Mouse (Mus musculus) CH12.LX (cell line): Measurements from ENCODE around the gene Fbxw11. TPM values are rescaled to one million over a fixed set of nuclear protein-coding genes. Genes with fewer than 3 reads are reported as not detected.

Experiments used
- DNase-seq: peaks from one replicate; pipeline ENCODE4 v3.0.0-alpha.2; 2013; ENCODE audit errors: extremely low read depth
- H3K27ac ChIP-seq: 2 replicates; pipeline ENCODE4 v1.5.1; 2012; ENCODE audit warnings: low read depth, mild to moderate bottlenecking, control low read depth, moderate library complexity; ENCODE audit not compliant: insufficient read depth
- H3K27me3 ChIP-seq: replicated peaks from 2 replicates; pipeline ENCODE3; 2012; ENCODE audit warnings: inconsistent platforms
- H3K36me3 ChIP-seq, 2 experiments: replicated peaks in 1 of 2; 2 replicates each; pipeline versions ENCODE3 to v1.6.1; 2012; ENCODE audit warnings: inconsistent platforms in 1 of 2, low read length in 1 of 2, mild to moderate bottlenecking in 1 of 2, mixed read lengths in 1 of 2, moderate library complexity in 1 of 2; ENCODE audit not compliant: control insufficient read depth in 1 of 2, insufficient read depth in 1 of 2
- H3K4me1 ChIP-seq, 2 experiments: 2 replicates each; pipeline ENCODE4 v1.6.1; 2012; ENCODE audit warnings: inconsistent platforms in 1 of 2, moderate library complexity in 1 of 2; ENCODE audit not compliant: insufficient read depth in 2 of 2, control insufficient read depth in 1 of 2
- H3K4me2 ChIP-seq: 2 replicates; pipeline ENCODE4 v1.6.1; 2012; ENCODE audit warnings: low read depth, mild to moderate bottlenecking, control low read depth; ENCODE audit not compliant: poor library complexity, insufficient read depth, severe bottlenecking
- H3K4me3 ChIP-seq, 3 experiments: fragments of 150-350 bp in 1 of 3; sonication (generic) in 1 of 3; replicated peaks in 1 of 3; 2 replicates each; pipeline versions ENCODE3 to v1.5.1; 2011 to 2012; ENCODE audit warnings: low read depth in 2 of 3, low read length in 2 of 3, mild to moderate bottlenecking in 2 of 3, moderate library complexity in 2 of 3, control low read depth in 1 of 3, improper control_type of control experiment in 1 of 3, inconsistent platforms in 1 of 3, mixed read lengths in 1 of 3; ENCODE audit not compliant: poor library complexity in 1 of 3
- H3K79me2 ChIP-seq: replicated peaks from 2 replicates; pipeline ENCODE4 v1.6.1; 2012; ENCODE audit warnings: mild to moderate bottlenecking, moderate library complexity; ENCODE audit not compliant: control insufficient read depth, poor library complexity, insufficient read depth, severe bottlenecking; ENCODE audit errors: extremely low read depth
- H3K9ac ChIP-seq: 2 replicates; pipeline ENCODE4 v1.6.1; 2012; ENCODE audit warnings: low read depth, mild to moderate bottlenecking, control low read depth, moderate library complexity; ENCODE audit not compliant: insufficient read depth
- H3K9me3 ChIP-seq: replicated peaks from 2 replicates; pipeline ENCODE3; 2012; ENCODE audit warnings: low read length, inconsistent platforms, mixed read lengths
- CHD2 ChIP-seq: IDR thresholded peaks from 2 replicates; pipeline ENCODE4 v1.6.1; 2011; ENCODE audit warnings: low read length, improper control_type of control experiment
- CTCF ChIP-seq, 2 experiments: IDR thresholded peaks in 1 of 2; conservative IDR thresholded peaks in 1 of 2; 2 replicates each; pipeline ENCODE4 v1.5.1; 2011 to 2012; ENCODE audit warnings: low read depth in 2 of 2, low read length in 2 of 2, improper control_type of control experiment in 1 of 2, inconsistent platforms in 1 of 2, mild to moderate bottlenecking in 1 of 2, moderate library complexity in 1 of 2
- E2F4 ChIP-seq: IDR thresholded peaks from 2 replicates; pipeline ENCODE4 v1.6.1; 2011; ENCODE audit warnings: low read depth, low read length, improper control_type of control experiment; ENCODE audit not compliant: insufficient replicate concordance
- EP300 ChIP-seq: IDR thresholded peaks from 2 replicates; pipeline ENCODE4 v1.6.1; 2011; ENCODE audit warnings: low read length, improper control_type of control experiment
- HCFC1 ChIP-seq: IDR thresholded peaks from 2 replicates; pipeline ENCODE4 v1.6.1; 2012; ENCODE audit warnings: low read depth, mild to moderate bottlenecking, inconsistent platforms, low read length, improper control_type of control experiment
- KAT2A ChIP-seq: IDR thresholded peaks from 2 replicates; pipeline ENCODE4 v1.6.1; 2012; ENCODE audit warnings: low read length, improper control_type of control experiment, inconsistent platforms; ENCODE audit not compliant: insufficient replicate concordance
- MAZ ChIP-seq: IDR thresholded peaks from 2 replicates; pipeline ENCODE4 v1.6.1; 2012; ENCODE audit warnings: low read depth, mild to moderate bottlenecking, inconsistent platforms, low read length, improper control_type of control experiment, moderate library complexity
- MEF2A ChIP-seq: IDR thresholded peaks from 2 replicates; pipeline ENCODE4 v1.6.1; 2014; ENCODE audit warnings: low read depth, mild to moderate bottlenecking, inconsistent platforms, low read length, improper control_type of control experiment, borderline replicate concordance
- MXI1 ChIP-seq: IDR thresholded peaks from 2 replicates; pipeline ENCODE4 v1.6.1; 2011; ENCODE audit warnings: mild to moderate bottlenecking, low read depth, low read length, improper control_type of control experiment
- PAX5 ChIP-seq: IDR thresholded peaks from 2 replicates; pipeline ENCODE4 v1.6.1; 2012; ENCODE audit warnings: low read length, inconsistent platforms, mixed read lengths
- POLR2AphosphoS2 ChIP-seq: IDR thresholded peaks from 2 replicates; pipeline ENCODE4 v1.6.1; 2011; ENCODE audit warnings: low read depth, low read length, improper control_type of control experiment
- RAD21 ChIP-seq: IDR thresholded peaks from 2 replicates; pipeline ENCODE4 v1.6.1; 2011; ENCODE audit warnings: low read depth, mild to moderate bottlenecking, low read length, improper control_type of control experiment, moderate library complexity
- SIN3A ChIP-seq: IDR thresholded peaks from 2 replicates; pipeline ENCODE4 v1.6.1; 2012; ENCODE audit warnings: low read length, improper control_type of control experiment, inconsistent platforms
- SMC3 ChIP-seq: IDR thresholded peaks from 2 replicates; pipeline ENCODE4 v1.6.1; 2011; ENCODE audit warnings: low read depth, low read length, improper control_type of control experiment
- TBP ChIP-seq: conservative IDR thresholded peaks from 2 replicates; pipeline ENCODE4 v1.6.1; 2011; ENCODE audit warnings: low read depth, low read length, improper control_type of control experiment
- TCF12 ChIP-seq: IDR thresholded peaks from 2 replicates; pipeline ENCODE4 v1.6.1; 2014; ENCODE audit warnings: low read depth, mild to moderate bottlenecking, inconsistent platforms, low read length, improper control_type of control experiment
- UBTF ChIP-seq: IDR thresholded peaks from 2 replicates; pipeline ENCODE4 v1.6.1; 2012; ENCODE audit warnings: low read depth, mild to moderate bottlenecking, inconsistent platforms, low read length, improper control_type of control experiment, moderate library complexity
- ZNF384 ChIP-seq: IDR thresholded peaks from 2 replicates; pipeline ENCODE4 v1.6.1; 2012; ENCODE audit warnings: low read depth, low read length, improper control_type of control experiment, inconsistent platforms
- dilution Hi-C: fragments of 300-500 bp; cut with MboI; formaldehyde crosslinking; loops from 2 replicates; pipeline ENCODE4 v1.14.3; 2020; ENCODE audit warnings: low sequenced_read_pairs; ENCODE audit not compliant: extremely low pct_unique_long_range_greater_than_20kb, extremely low pct_ligation_motif_present
- in situ Hi-C: fragments of 300-500 bp; cut with MboI; formaldehyde crosslinking; loops from 3 replicates; pipeline ENCODE4 v1.14.3; 2019; ENCODE audit warnings: low sequenced_read_pairs, low pct_ligation_motif_present, low pct_unique_long_range_greater_than_20kb, mixed read lengths
- polyA plus RNA-seq: library from polyadenylated mRNA; unstranded; fragments of >175 nt; gene quantifications from 2 replicates; pipeline ENCODE4 v1.2.1, GENCODE M21; 2012; ENCODE audit warnings: low read depth; ENCODE audit not compliant: insufficient read length
- total RNA-seq, 2 experiments: library from RNA; depleted of rRNA; stranded (reverse); fragments of 300-350 nt in 1 of 2; fragments of >200 nt in 1 of 2; gene quantifications; 2 replicates each; pipeline ENCODE4 v1.2.3; 2012 to 2014

Gene Fbxw11
- total and polyA plus RNA-seq, 3 experiments = 54.5 to 85.0 (median 58.5) TPM

- H3K36me3 ChIP-seq = peaks cover 52 to 78% of the 10 kb centered on the region in 2 experiments
- TF ChIP-seq UBTF (no peak), MEF2A (no peak), EP300 (no peak), KAT2A (no peak), CHD2 (no peak), MAZ (no peak), SMC3 (no peak), TCF12 (no peak), PAX5 (no peak), CTCF (conservative IDR thresholded peaks at IDR 0.05 in 1 of 2, IDR thresholded peaks at IDR 0.05 in 1 of 2; ENCODE audit: low read depth in 2 of 2, low read length in 2 of 2) (no peak; a peak in 1 of 4 replicates)
- TF ChIP-seq, all 38 proteins: peak for 0
These were observed 30.2 kb upstream of the Fbxw11 start for GRCm38 (mm10) chr11:32612304-32612703.

DNA sequence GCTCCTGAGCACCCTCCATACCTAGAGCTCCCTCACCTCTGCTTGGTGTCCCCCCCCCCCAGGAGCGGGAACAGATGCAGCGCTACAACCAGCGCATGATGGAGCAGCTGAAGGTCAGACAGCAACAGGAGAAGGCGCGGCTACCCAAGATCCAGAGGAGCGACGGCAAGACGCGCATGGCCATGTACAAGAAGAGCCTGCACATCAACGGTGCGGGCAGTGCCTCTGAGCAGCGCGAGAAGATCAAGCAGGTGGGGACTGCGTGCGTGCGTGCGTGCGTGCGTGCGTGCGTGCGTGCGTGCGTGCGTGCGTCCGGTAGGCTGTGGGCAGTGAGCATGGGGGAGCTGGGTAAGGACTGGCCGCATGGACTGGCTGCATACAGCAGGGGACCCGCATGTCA, 28.1 kb upstream of the Fbxw11 start:
- in situ Hi-C loops (loop anchor here (25.0 kb wide), 1 partner anchor 523 kb away; the partner anchor contains the start of gene Fgf18), dilution Hi-C loops (no loop called here)
- Histone ChIP-seq H3K4me3 (no peak overlapping the region), H3K4me1 (peaks cover 6 to 18% of the 10 kb centered on the region in 2 experiments), H3K36me3 (peaks cover 60 to 87% of the 10 kb centered on the region in 2 experiments), H3K27ac (no peak overlapping the region), H3K79me2 (no peaks in the 10 kb centered on the region), H3K9me3 (no peaks in the 10 kb centered on the region), H3K9ac (no peak overlapping the region), H3K4me2 (no peak overlapping the region), H3K27me3 (no peaks in the 10 kb centered on the region)
- DNase-seq = no peak
- no peak for TF ChIP-seq E2F4
- TF ChIP-seq SIN3A = no peak
- TF ChIP-seq ZNF384 = no peak
- no peak for TF ChIP-seq MXI1
- TF ChIP-seq POLR2AphosphoS2 = no peak
- no peak for TF ChIP-seq HCFC1
- no peak for TF ChIP-seq RAD21
- TF ChIP-seq TBP = no peak

More at GRCm38 (mm10) chr11:32612304-32612703, 30.2 kb upstream of the Fbxw11 start:
- Histone ChIP-seq H3K27ac (no peak overlapping the region), H3K4me2 (no peak overlapping the region), H3K4me1 (peaks cover 0 to 3% of the 10 kb centered on the region in 2 experiments; a peak in 2 of 4 replicates), H3K9me3 (no peaks in the 10 kb centered on the region), H3K9ac (no peak overlapping the region), H3K79me2 (no peaks in the 10 kb centered on the region), H3K4me3 (no peak overlapping the region), H3K27me3 (no peaks in the 10 kb centered on the region)
- no peak for DNase-seq
- dilution Hi-C loops = no loop called here
- in situ Hi-C loops = loop anchor here (25.0 kb wide), 1 partner anchor 525 kb away; the partner anchor contains the start of gene Fgf18
